Mouse (Mus musculus) central nervous system, embryonic 11.5 days (tissue): ENCODE data around the gene Hc. TPM values are rescaled to one million over a fixed set of nuclear protein-coding genes. Genes with fewer than 3 reads are reported as not detected.

Source experiments
- polyA plus RNA-seq: library from polyadenylated mRNA; depleted of rRNA; stranded (reverse); fragments of >200 nt; gene quantifications from 2 replicates; pipeline ENCODE4 v1.2.3, GENCODE M21; 2012; rRNA removed

The Hc gene
- 0.84 and 1.7 TPM in 2 replicates for polyA plus RNA-seq

DNA sequence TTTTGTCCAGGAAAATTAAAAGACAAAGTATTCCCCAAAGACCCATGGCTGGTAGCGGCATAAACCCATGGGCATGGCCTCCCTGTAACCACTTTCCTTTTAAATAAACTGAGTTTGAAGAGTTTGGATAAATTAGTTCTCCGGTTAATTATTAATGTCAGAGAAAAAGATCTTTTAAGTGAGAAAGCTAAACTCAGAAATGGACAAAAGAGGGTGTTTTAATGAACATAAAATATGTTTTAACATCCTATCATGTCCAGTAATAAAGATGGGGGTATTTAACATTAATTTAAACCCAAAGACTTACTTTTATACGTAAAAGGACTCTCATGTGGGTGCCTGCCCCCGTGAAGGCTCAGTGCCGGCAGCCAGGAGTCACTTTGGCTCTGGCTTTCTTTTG lies at the start of gene Hc:
Gene Hc (minus strand): TSS at position 101 of the 400 bp plus-strand sequence.

DNA sequence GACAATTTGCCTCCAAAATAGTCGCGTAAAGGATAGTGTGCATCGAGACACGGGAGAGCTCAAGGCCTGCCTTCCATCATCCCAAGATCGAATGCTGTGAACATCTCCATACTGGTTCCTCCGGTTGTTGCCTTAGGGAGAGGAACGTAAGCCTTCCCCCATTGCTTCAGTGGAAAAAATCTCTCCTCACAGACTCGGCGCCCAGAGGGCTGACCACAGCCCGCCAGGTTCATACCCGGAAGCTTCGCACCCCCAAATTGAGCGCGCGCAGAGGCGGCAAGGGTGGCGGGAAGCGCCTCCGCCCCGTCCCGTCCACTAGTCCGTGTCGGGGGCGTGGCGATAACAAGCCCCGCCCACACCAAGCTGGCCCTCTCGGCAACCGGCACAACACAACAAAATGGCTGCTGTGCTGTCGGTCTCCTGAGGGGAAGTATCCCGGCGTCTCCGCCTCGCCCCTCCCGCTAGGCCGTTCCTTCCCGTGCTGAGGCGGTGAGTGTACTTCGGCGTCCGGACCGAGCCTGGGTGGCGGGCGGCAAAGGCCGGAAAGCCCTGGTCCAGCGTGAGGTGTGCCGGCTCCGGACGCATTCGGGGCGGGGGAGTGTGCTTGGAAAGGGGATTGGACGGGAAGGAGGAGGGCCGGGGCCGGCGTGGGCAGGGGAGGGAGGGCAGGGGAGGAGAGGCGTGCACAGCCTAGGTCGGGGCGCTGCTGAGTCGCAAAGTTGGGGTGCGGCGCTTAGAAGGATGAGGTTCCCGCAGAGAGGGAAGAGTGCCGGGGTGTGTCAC lies 48.1 kb upstream of the Hc start, which contains the start of gene Cntrl:
Gene Cntrl (plus strand): TSS at position 352 of the 783 bp plus-strand sequence.

DNA sequence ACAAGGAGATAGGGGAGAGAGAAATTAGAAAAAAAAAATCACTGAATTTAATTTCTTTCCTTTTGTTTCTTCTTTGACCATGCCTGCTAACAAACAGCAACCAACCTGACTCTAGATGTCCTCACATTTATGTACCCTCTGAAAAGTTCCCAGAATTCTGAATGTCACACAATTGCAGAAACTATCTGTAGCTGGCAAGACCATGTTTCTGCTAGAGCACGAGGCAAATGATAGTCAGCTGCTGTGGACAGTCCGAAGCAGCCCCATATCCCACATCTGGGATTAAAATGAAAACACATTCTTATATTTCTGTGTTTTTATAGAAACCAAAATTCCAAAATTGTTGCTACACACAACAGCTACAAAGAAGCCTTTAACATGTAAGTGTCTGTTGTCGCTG lies 40.2 kb upstream of the Hc start, which contains the start of gene AI182371:
Gene AI182371 (minus strand): TSS at position 101 of the 400 bp plus-strand sequence.

DNA sequence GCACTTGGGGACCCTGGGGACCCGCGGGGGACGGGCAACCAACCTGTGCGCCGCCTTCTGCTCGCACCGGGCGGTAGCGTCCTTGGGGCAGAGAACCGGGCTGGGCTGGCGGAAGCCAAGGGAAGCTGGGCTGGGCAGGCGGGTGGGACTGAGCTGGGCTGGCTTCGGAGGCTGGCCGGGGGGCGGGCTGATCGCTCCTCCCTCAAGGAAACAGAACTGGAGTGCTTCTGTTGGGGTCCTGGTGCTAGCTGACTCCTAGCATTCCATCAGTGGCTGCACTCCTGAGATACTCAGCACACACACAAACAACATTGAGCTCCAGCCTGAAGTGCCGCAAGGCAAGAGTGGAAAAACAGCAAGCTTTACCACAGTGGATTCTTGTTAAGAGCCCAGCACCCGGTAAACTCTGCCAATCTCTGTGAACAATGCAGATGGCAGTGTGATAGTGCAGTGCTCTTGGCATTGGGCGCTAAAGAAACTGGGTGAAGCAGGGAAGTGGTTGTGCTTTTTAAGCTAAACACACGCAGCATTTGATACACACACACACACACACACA lies 99.7 kb downstream of the Hc start, which contains the start of gene Traf1:
Gene Traf1 (minus strand): TSS at position 292 of the 556 bp plus-strand sequence.

Other genes starting within 250 kb of the Hc start
- 49.8 and 54.7 TPM in 2 replicates for gene Fbxw2, start 235.1 kb downstream of the Hc start, polyA plus RNA-seq
- gene Gm34653, start 228.4 kb downstream of the Hc start, polyA plus RNA-seq: 0.05 TPM in 2 replicates
- 0.14 and 0.22 TPM in 2 replicates for gene Cutal, start 187.0 kb downstream of the Hc start, polyA plus RNA-seq
- gene Psmd5, start 186.5 kb downstream of the Hc start, polyA plus RNA-seq: 26.8 and 68.7 TPM in 2 replicates
- 3.1 and 3.4 TPM in 2 replicates for gene Phf19, start 147.4 kb downstream of the Hc start, polyA plus RNA-seq
- 0.60 and 0.83 TPM in 2 replicates for gene Traf1, start 99.7 kb downstream of the Hc start, polyA plus RNA-seq
- gene AI182371, start 40.1 kb upstream of the Hc start, polyA plus RNA-seq: 1.4 and 1.7 TPM in 2 replicates
- gene Cntrl, start 48.1 kb upstream of the Hc start, polyA plus RNA-seq: 48.1 and 48.4 TPM in 2 replicates
- 138 and 145 TPM in 2 replicates for gene Rab14, start 139.7 kb upstream of the Hc start, polyA plus RNA-seq
- 30.4 and 38.4 TPM in 2 replicates for gene Gsn, start 194.9 kb upstream of the Hc start, polyA plus RNA-seq